Mouse (Mus musculus) liver, adult 2 months (tissue): Measurements from ENCODE around the gene Olfr312. TPM values are rescaled to one million over a fixed set of nuclear protein-coding genes. Genes with fewer than 3 reads are reported as not detected.

Experiments used
- DNase-seq: peaks from one replicate; pipeline ENCODE4 v3.0.0-alpha.2; 2011; ENCODE audit warnings: low read depth, low spot score; ENCODE audit errors: extremely low read depth
- H3K27ac ChIP-seq: fragments of 200-500 bp; replicated peaks from 2 replicates; pipeline ENCODE4 v1.5.1; 2012; ENCODE audit warnings: low read depth, mild to moderate bottlenecking, control low read depth, inconsistent platforms, low read length; ENCODE audit not compliant: insufficient read depth
- H3K27me3 ChIP-seq: fragments of 200-500 bp; 2 replicates; pipeline ENCODE4 v1.6.1; 2012; ENCODE audit warnings: mild to moderate bottlenecking, moderate library complexity, low read length, inconsistent platforms; ENCODE audit not compliant: control insufficient read depth, insufficient read depth
- H3K36me3 ChIP-seq: fragments of 200-500 bp; 2 replicates; pipeline ENCODE4 v1.6.1; 2012; ENCODE audit warnings: low read length, inconsistent platforms; ENCODE audit not compliant: control insufficient read depth, insufficient read depth
- H3K4me1 ChIP-seq: fragments of 200-500 bp; 2 replicates; pipeline ENCODE4 v1.6.1; 2011; ENCODE audit warnings: low read length; ENCODE audit not compliant: control insufficient read depth, insufficient read depth
- H3K4me3 ChIP-seq: fragments of 200-500 bp; 2 replicates; pipeline ENCODE4 v1.5.1; 2011; ENCODE audit warnings: low read depth, mild to moderate bottlenecking, control low read depth, low read length, moderate library complexity; ENCODE audit not compliant: insufficient read depth
- H3K79me2 ChIP-seq: fragments of 200-500 bp; 2 replicates; pipeline ENCODE4 v1.6.1; 2012; ENCODE audit warnings: inconsistent platforms, mild to moderate bottlenecking, low read length, moderate library complexity; ENCODE audit not compliant: control insufficient read depth, insufficient read depth
- H3K9ac ChIP-seq: fragments of 200-500 bp; 2 replicates; pipeline ENCODE4 v1.6.1; 2012; ENCODE audit warnings: low read depth, mild to moderate bottlenecking, control low read depth, inconsistent platforms, low read length
- CTCF ChIP-seq: fragments of 200-500 bp; IDR thresholded peaks from 2 replicates; pipeline ENCODE4 v1.5.1; 2011; ENCODE audit warnings: low read depth, low read length, control low read depth
- POLR2A ChIP-seq: fragments of 200-500 bp; IDR thresholded peaks from 2 replicates; pipeline ENCODE4 v1.6.1; 2011; ENCODE audit warnings: low read length, control low read depth; ENCODE audit not compliant: insufficient read depth; ENCODE audit errors: extremely low read depth
- WGBS: fragments of 180-500 bp; shearing (Covaris S2); methylation state at CpG from one replicate; pipeline ENCODE4 v1.1.7; 2018; 5-methylcytosine and 5-hydroxymethylcytosine counted together
- polyA plus RNA-seq: library from polyadenylated mRNA; depleted of rRNA; stranded (reverse); fragments of >200 nt; gene quantifications from 2 replicates; pipeline ENCODE4 v1.2.3, GENCODE M21; 2012
- total RNA-seq: library from RNA; depleted of rRNA; stranded (reverse); fragments of >200 nt; gene quantifications from 2 replicates; pipeline ENCODE4 v1.2.3, GENCODE M21; 2014

Gene Olfr312
- total and polyA plus RNA-seq, 2 experiments = not detected

GRCm38 (mm10) chr11:58790053-58790452 lies 39.0 kb upstream of the Olfr312 start:
- TF ChIP-seq POLR2A (no peak), CTCF (no peak)
- Histone ChIP-seq H3K27ac (no peak overlapping the region), H3K9ac (no peak overlapping the region), H3K36me3 (no peaks in the 10 kb centered on the region), H3K79me2 (no peaks in the 10 kb centered on the region), H3K4me3 (no peak overlapping the region), H3K27me3 (no peaks in the 10 kb centered on the region), H3K4me1 (no peaks in the 10 kb centered on the region)
- DNase-seq = no peak
- WGBS = 45% methylated on average over 2 of the region's 2 CpGs

- H3K36me3 ChIP-seq = no peaks in the 10 kb centered on the region
- WGBS = 79% methylated on average over 6 of the region's 6 CpGs
- no peak overlapping the region for H3K27ac ChIP-seq
- TF ChIP-seq CTCF (no peak), POLR2A (no peak)
- no peak for DNase-seq
- H3K79me2 ChIP-seq = no peaks in the 10 kb centered on the region
- H3K27me3 ChIP-seq = no peaks in the 10 kb centered on the region
- H3K4me1 ChIP-seq = no peaks in the 10 kb centered on the region
- H3K9ac ChIP-seq = no peak overlapping the region
- no peak overlapping the region for H3K4me3 ChIP-seq
These were observed 38.4 kb upstream of the Olfr312 start for GRCm38 (mm10) chr11:58790646-58791045.

- 88% methylated on average over 2 of the region's 2 CpGs for WGBS
- no peak for DNase-seq
- no peaks in the 10 kb centered on the region for H3K36me3 ChIP-seq
These were observed 33.2 kb upstream of the Olfr312 start for GRCm38 (mm10) chr11:58795856-58796255.

GRCm38 (mm10) chr11:58796850-58797249 lies 32.2 kb upstream of the Olfr312 start:
- Histone ChIP-seq H3K4me3 (no peak overlapping the region), H3K27ac (no peak overlapping the region), H3K36me3 (no peaks in the 10 kb centered on the region), H3K9ac (no peak overlapping the region), H3K27me3 (no peaks in the 10 kb centered on the region), H3K4me1 (no peaks in the 10 kb centered on the region), H3K79me2 (no peaks in the 10 kb centered on the region)
- no peak for DNase-seq
- WGBS = 76% methylated on average over 7 of the region's 7 CpGs
- no peak for TF ChIP-seq CTCF
- TF ChIP-seq POLR2A = no peak

More at GRCm38 (mm10) chr11:58795856-58796255, 33.2 kb upstream of the Olfr312 start:
- TF ChIP-seq CTCF (no peak), POLR2A (no peak)
- H3K9ac ChIP-seq = no peak overlapping the region
- no peaks in the 10 kb centered on the region for H3K27me3 ChIP-seq
- no peaks in the 10 kb centered on the region for H3K79me2 ChIP-seq
- no peaks in the 10 kb centered on the region for H3K4me1 ChIP-seq
- no peak overlapping the region for H3K27ac ChIP-seq
- no peak overlapping the region for H3K4me3 ChIP-seq

GRCm38 (mm10) chr11:58799747-58800146 lies 29.3 kb upstream of the Olfr312 start:
- DNase-seq = no peak
- Histone ChIP-seq H3K4me3 (no peak overlapping the region), H3K4me1 (peaks cover 7% of the 10 kb centered on the region), H3K9ac (no peak overlapping the region), H3K36me3 (no peaks in the 10 kb centered on the region), H3K27me3 (no peaks in the 10 kb centered on the region), H3K27ac (no peak overlapping the region), H3K79me2 (no peaks in the 10 kb centered on the region)
- 79% methylated on average over 5 of the region's 5 CpGs for WGBS
- TF ChIP-seq POLR2A = no peak
- TF ChIP-seq CTCF = no peak

- no peak within 1 kb of the TSS for H3K4me3 ChIP-seq
- H3K4me1 ChIP-seq = peaks cover 7% of the 10 kb centered on the region
- H3K36me3 ChIP-seq = no peaks in the 10 kb centered on the region
- DNase-seq = peak; percentile 72
- H3K9ac ChIP-seq = no peak within 1 kb of the TSS
- no peak within 1 kb of the TSS for H3K27ac ChIP-seq
- TF ChIP-seq POLR2A = no peak
- TF ChIP-seq CTCF = no peak
- no peaks in the 10 kb centered on the region for H3K27me3 ChIP-seq
- WGBS = 35% methylated on average over 14 of the region's 14 CpGs
- H3K79me2 ChIP-seq = no peaks in the 10 kb centered on the region
These were observed 27.3 kb upstream of the Olfr312 start, which contains the start of gene Fam183b for GRCm38 (mm10) chr11:58801558-58802228. TSS of gene Fam183b (minus strand) at chr11:58801960.
